8 mouse cellular contexts compared by ENCODE assay signal in genomic region chrX:8131393-8131792, GRCm38 (mm10). TPM values are rescaled to one million over a fixed set of nuclear protein-coding genes. Genes with fewer than 3 reads are reported as not detected.
DNase-seq lines count a peak whose midpoint lies in the region; ATAC-seq and TF ChIP-seq lines count a peak whose summit lies in the region.

No protein-coding gene starts in this region.

- no peak overlapping the region; the same call in 1 of the 2 replicates for H3K27ac ChIP-seq in cerebellum, adult 2 months (ENCODE audit: insufficient read depth, low read length)
- no peak overlapping the region for H3K27ac ChIP-seq in neural tube, embryonic 11.5 days (ENCODE audit: low read depth, low read length)
- no peak overlapping the region for H3K27ac ChIP-seq in limb, embryonic 13.5 days
- no peak overlapping the region for H3K27ac ChIP-seq in stomach, embryonic 15.5 days

- H3K4me3 ChIP-seq in cerebellum, adult 2 months (replicated peaks; ENCODE audit: insufficient read depth, low read depth, low read length), result peak overlapping the region; percentile 93
- peak overlapping the region; percentile 52; the same call in 1 of the 2 replicates for H3K4me3 ChIP-seq in neural tube, embryonic 11.5 days (ENCODE audit: low read depth, low read length)
- peak overlapping the region; percentile 56 for H3K4me3 ChIP-seq in limb, embryonic 13.5 days
- H3K4me3 ChIP-seq in stomach, embryonic 15.5 days (replicated peaks), result peak overlapping the region; percentile 52

- WGBS in cerebellum, adult 2 months, result 95% methylated on average over 17 of the region's 17 CpGs
- 88% methylated on average over 17 of the region's 17 CpGs for WGBS in neural tube, embryonic 11.5 days
- 90% methylated on average over 17 of the region's 17 CpGs for WGBS in limb, embryonic 13.5 days
- 90% methylated on average over 17 of the region's 17 CpGs for WGBS in stomach, embryonic 15.5 days

- H3K9ac ChIP-seq in neural tube, embryonic 11.5 days (ENCODE audit: low read length), result no peak overlapping the region
- no peak overlapping the region for H3K9ac ChIP-seq in limb, embryonic 13.5 days
- H3K9ac ChIP-seq in stomach, embryonic 15.5 days, result no peak overlapping the region

- no peak for TF ChIP-seq POLR2A in cerebellum, adult 2 months (IDR thresholded peaks at IDR 0.05; ENCODE audit: borderline replicate concordance, insufficient read depth, low read length)

- H3K4me2 ChIP-seq in neural tube, embryonic 11.5 days (ENCODE audit: low read depth), result peak overlapping the region; percentile 57
- peak overlapping the region; percentile 60 for H3K4me2 ChIP-seq in limb, embryonic 13.5 days (replicated peaks)
- H3K4me2 ChIP-seq in stomach, embryonic 15.5 days, result peak overlapping the region; percentile 52

- no peak for DNase-seq in cerebellum, adult 2 months
- DNase-seq in cerebellum, adult 18-20 months, result no peak
- no peak for DNase-seq in neural tube, embryonic 11.5 days (ENCODE audit: low spot score)
- DNase-seq in neural tube, embryonic 10.5 days (ENCODE audit: extremely low spot score, low spot score), result no peak
- DNase-seq in urinary bladder, postnatal 4 days (ENCODE audit: low spot score in 2 of 2), result no peak
- DNase-seq in thymus, postnatal 25 days, result no peak

- H3K36me3 ChIP-seq in neural tube, embryonic 11.5 days (ENCODE audit: control insufficient read depth, insufficient read depth, low read length), result peaks cover 2% of the 10 kb centered on the region; the same call in 1 of the 2 replicates
- H3K36me3 ChIP-seq in limb, embryonic 13.5 days, result peaks cover 16% of the 10 kb centered on the region
- H3K36me3 ChIP-seq in stomach, embryonic 15.5 days, result peaks cover 3% of the 10 kb centered on the region; the same call in 1 of the 2 replicates

- peaks cover 9% of the 10 kb centered on the region for H3K4me1 ChIP-seq in cerebellum, adult 2 months (ENCODE audit: control insufficient read depth, insufficient read depth, low read length)
- no peaks in the 10 kb centered on the region for H3K4me1 ChIP-seq in neural tube, embryonic 11.5 days (ENCODE audit: control insufficient read depth, insufficient read depth, low read length)
- H3K4me1 ChIP-seq in limb, embryonic 13.5 days, result no peaks in the 10 kb centered on the region
- no peaks in the 10 kb centered on the region for H3K4me1 ChIP-seq in stomach, embryonic 15.5 days

- no peak for ATAC-seq in neural tube, embryonic 11.5 days (ENCODE audit: insufficient read depth, low FRiP score, low TSS enrichment)
- ATAC-seq in limb, embryonic 13.5 days (ENCODE audit: low FRiP score, low read depth), result no peak
- ATAC-seq in stomach, embryonic 15.5 days (ENCODE audit: insufficient read depth, low FRiP score, low read depth), result no peak

- no peaks in the 10 kb centered on the region for H3K27me3 ChIP-seq in cerebellum, adult 2 months (ENCODE audit: control insufficient read depth, insufficient read depth, low read length)
- no peaks in the 10 kb centered on the region for H3K27me3 ChIP-seq in neural tube, embryonic 11.5 days (ENCODE audit: control insufficient read depth, insufficient read depth, low read length)
- no peaks in the 10 kb centered on the region for H3K27me3 ChIP-seq in limb, embryonic 13.5 days
- H3K27me3 ChIP-seq in stomach, embryonic 15.5 days (replicated peaks), result no peaks in the 10 kb centered on the region

- TF ChIP-seq CTCF in cerebellum, adult 2 months (IDR thresholded peaks at IDR 0.05; ENCODE audit: borderline replicate concordance, insufficient read depth, low read depth, low read length), result no peak

- H3K9me3 ChIP-seq in neural tube, embryonic 11.5 days (ENCODE audit: control insufficient read depth, low read length), result no peaks in the 10 kb centered on the region
- no peaks in the 10 kb centered on the region; the same call in 1 of the 2 replicates for H3K9me3 ChIP-seq in limb, embryonic 13.5 days
- H3K9me3 ChIP-seq in stomach, embryonic 15.5 days, result no peaks in the 10 kb centered on the region

RNA-seq across cellular contexts. Expression of gene Wdr13, which starts 1.3 kb away (rescaled TPM):
- polyA plus RNA-seq in cerebellum, adult 2 months (2012; rRNA removed), result 131 and 141 TPM in 2 replicates
- 25.6 and 27.3 TPM in 2 replicates for polyA plus RNA-seq in neural tube, embryonic 11.5 days (2014; fragmentation: Nextera tagmentation; extraction: Ambion mirVana)
- 20.1 TPM in 2 replicates for polyA plus RNA-seq in limb, embryonic 13.5 days (2015; fragmentation: Nextera tagmentation; extraction: Ambion mirVana)
- polyA plus RNA-seq in stomach, embryonic 15.5 days (2015; fragmentation: Nextera tagmentation; extraction: Ambion mirVana), result 24.1 and 27.3 TPM in 2 replicates

RNA-seq across cellular contexts. Expression of gene Rbm3, which starts 14.3 kb away (rescaled TPM):
- 276 and 291 TPM in 2 replicates for polyA plus RNA-seq in cerebellum, adult 2 months (2012; rRNA removed)
- polyA plus RNA-seq in neural tube, embryonic 11.5 days (2014; fragmentation: Nextera tagmentation; extraction: Ambion mirVana), result 400 and 423 TPM in 2 replicates
- polyA plus RNA-seq in limb, embryonic 13.5 days (2015; fragmentation: Nextera tagmentation; extraction: Ambion mirVana), result 482 and 551 TPM in 2 replicates
- polyA plus RNA-seq in stomach, embryonic 15.5 days (2015; fragmentation: Nextera tagmentation; extraction: Ambion mirVana), result 421 and 436 TPM in 2 replicates

RNA-seq across cellular contexts. Expression of gene Was, which starts 41.1 kb away (rescaled TPM):
- 0.44 and 0.67 TPM in 2 replicates for polyA plus RNA-seq in cerebellum, adult 2 months (2012; rRNA removed)
- polyA plus RNA-seq in neural tube, embryonic 11.5 days (2014; fragmentation: Nextera tagmentation; extraction: Ambion mirVana), result 0.19 and 0.32 TPM in 2 replicates
- polyA plus RNA-seq in limb, embryonic 13.5 days (2015; fragmentation: Nextera tagmentation; extraction: Ambion mirVana), result 0.15 and 0.40 TPM in 2 replicates
- 0.48 and 1.2 TPM in 2 replicates for polyA plus RNA-seq in stomach, embryonic 15.5 days (2015; fragmentation: Nextera tagmentation; extraction: Ambion mirVana)

RNA-seq across cellular contexts. Expression of gene Tbc1d25, which starts 44.6 kb away (rescaled TPM):
- 27.4 and 30.5 TPM in 2 replicates for polyA plus RNA-seq in cerebellum, adult 2 months (2012; rRNA removed)
- polyA plus RNA-seq in neural tube, embryonic 11.5 days (2014; fragmentation: Nextera tagmentation; extraction: Ambion mirVana), result 13.5 and 14.8 TPM in 2 replicates
- polyA plus RNA-seq in limb, embryonic 13.5 days (2015; fragmentation: Nextera tagmentation; extraction: Ambion mirVana), result 14.7 and 15.0 TPM in 2 replicates
- 11.9 and 12.6 TPM in 2 replicates for polyA plus RNA-seq in stomach, embryonic 15.5 days (2015; fragmentation: Nextera tagmentation; extraction: Ambion mirVana)

RNA-seq across cellular contexts. Expression of gene Suv39h1, which starts 56.8 kb away (rescaled TPM):
- polyA plus RNA-seq in cerebellum, adult 2 months (2012; rRNA removed), result 22.3 and 22.7 TPM in 2 replicates
- 82.5 and 84.8 TPM in 2 replicates for polyA plus RNA-seq in neural tube, embryonic 11.5 days (2014; fragmentation: Nextera tagmentation; extraction: Ambion mirVana)
- polyA plus RNA-seq in limb, embryonic 13.5 days (2015; fragmentation: Nextera tagmentation; extraction: Ambion mirVana), result 67.8 and 69.3 TPM in 2 replicates
- 46.3 and 47.4 TPM in 2 replicates for polyA plus RNA-seq in stomach, embryonic 15.5 days (2015; fragmentation: Nextera tagmentation; extraction: Ambion mirVana)
